Mouse (Mus musculus) urinary bladder, postnatal 4 days (tissue): ENCODE data around the gene Hrg.
"Not testable (repeated sequence)": the region's sequence is repeated elsewhere in the genome, so short reads cannot be mapped to it uniquely, and the experiment has no call there.

Experiments used
- DNase-seq, 2 experiments: peaks; one replicate each; pipeline ENCODE4 v3.0.0; 2021 to 2022; ENCODE audit warnings: low spot score in 2 of 2

Gene Hrg

DNA sequence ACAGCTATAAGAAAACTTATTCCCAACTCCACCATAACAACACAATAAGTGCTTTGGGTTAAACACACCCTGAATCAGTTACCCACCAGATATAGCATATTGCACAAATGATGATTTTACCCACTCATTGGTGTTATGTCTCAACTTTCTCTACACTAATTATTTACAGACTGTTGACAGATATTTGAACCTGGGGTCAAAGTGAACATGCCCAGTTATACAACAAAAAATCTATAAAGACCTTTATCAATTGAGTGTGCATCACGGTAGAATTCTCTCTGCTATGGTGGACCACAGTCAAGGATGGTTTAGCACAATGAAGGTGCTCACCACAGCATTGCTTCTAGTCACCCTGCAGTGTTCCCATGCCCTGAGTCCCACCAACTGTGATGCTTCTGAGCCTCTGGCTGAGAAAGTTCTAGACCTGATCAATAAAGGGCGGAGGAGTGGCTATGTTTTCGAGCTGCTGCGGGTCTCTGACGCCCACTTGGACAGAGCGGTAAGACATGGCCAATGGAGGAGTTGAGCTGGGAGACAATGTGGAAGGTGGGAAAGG lies at the start of gene Hrg:
Gene Hrg (plus strand): TSS at position 233 of the 556 bp plus-strand sequence.
- DNase-seq = no peak

GRCm38 (mm10) chr16:22901326-22901725 lies 49.5 kb upstream of the Hrg start:
- DNase-seq = no peak

DNA sequence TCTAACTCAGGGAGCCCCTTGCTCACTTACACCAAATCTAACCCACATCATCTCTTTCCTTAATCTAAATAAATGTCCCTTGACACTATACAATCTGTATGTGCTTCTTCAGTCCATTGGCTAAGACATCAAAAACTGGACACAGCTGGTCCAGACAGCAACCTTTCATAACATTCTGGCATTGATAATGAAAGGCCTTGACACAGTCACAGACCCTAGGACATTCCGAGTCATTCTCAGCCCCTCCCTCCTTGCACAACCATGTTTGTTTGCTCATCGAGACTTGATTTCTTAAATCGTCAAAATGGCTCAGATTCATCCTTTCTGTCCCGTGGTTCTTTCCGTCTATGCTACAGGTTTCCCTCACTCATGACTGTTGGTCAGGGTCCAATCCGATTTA lies 41.6 kb upstream of the Hrg start:
- no peak for DNase-seq

GRCm38 (mm10) chr16:22911986-22912385 lies 38.9 kb upstream of the Hrg start:
- DNase-seq = no peak

DNA sequence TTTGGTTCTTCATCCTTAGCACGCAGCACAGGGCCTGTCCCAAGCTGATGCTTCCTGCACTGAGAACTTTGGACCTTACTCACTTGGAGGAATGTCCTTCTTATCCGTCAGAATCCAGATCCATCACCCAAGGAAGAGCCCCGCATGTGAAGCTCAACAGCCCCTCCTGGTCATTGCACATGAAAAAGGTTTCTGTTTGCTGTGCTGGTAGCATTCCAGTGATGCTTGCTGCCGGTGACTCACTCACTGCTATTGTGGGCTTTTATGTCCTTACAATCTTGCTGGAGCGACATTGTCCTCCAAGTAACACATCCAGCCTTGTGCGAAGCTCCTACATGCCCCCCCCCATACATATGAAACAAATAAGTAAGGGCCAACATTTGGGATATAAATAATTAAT lies 38.0 kb upstream of the Hrg start:
- DNase-seq = no peak

DNA sequence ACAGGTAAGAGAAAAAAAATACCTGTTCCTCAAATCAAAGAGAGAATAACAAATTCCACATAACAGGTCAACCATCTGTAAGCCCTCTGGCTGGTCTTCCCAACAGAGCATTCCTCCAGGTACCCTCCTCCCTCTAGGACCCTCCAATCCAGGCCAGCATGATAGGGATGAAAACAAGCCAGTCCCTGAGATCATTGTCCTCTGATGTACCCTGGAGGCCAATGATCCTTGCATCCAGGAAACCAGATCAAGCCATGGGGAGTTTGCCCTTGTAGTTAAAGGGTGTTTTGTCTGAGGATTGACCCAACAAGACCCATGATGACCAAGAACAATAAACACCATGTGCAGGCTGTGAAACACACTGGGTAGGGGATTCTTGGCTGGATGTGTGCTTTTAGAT lies 36.6 kb upstream of the Hrg start:
- DNase-seq = no peak

DNA sequence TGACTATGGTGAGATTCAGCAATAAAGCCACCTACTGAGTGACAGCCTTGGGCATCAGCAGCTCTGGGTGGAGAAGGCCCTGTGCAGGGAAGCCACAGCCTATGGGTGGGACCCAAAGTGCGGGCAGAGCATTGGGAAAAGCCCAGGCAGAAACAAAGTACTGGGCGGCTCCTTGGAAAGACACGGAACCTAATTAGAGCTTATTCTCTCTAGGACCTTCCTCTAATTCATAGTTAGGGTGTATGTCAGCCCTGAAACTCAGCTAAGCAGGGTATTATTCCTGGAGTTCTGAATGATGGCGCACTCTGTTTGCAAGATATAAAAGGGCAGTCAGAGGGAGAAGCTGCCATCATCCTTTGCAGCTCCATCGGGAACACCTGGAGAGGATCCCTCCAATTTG lies 32.8 kb upstream of the Hrg start, which contains the start of gene Fetub:
Gene Fetub (plus strand): TSS at position 301 of the 400 bp plus-strand sequence.
- DNase-seq = no peak

GRCm38 (mm10) chr16:22918664-22919312 lies 32.1 kb upstream of the Hrg start:
- DNase-seq = no peak

DNA sequence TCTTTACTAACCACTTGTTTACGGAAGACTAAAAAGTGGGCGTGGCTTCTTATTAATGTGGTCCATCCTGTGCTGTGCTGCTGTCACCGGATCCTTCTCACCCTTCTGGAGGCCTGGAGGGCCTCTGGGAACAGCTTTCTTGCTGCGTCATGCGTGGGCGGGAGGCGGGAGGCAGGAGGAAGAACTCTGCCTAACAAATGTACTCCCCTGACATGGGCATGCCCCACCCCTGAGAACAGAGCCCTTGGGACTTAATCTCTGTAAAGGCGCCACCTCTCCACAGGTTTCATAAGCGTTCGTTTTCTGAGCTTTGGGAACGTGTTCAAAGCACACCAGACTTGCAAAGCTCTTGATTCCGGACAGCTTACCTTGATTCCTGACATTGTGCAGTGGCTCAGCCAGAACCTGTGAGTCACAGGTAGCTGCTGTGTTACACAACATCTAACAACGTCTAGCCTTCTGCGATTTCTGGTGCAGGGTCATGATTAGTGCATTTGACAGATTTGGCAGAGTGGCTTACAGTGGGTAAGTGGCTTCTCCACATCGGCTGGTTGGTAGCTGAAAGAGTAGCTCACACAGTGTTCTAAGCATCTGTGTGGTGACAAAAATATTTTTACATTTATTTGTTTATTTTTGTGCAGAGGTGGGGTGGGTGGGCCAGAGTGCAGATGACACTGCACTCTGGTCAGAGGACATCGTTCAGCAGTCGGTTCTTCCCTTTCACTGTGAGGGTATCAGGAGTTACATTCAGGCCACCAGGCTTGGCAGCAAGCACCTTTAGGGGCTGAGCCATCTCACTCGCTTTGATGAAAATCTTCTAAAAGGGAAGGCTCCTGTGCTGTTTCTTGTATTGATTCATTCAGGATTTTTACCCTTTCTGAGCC lies 30.7 kb upstream of the Hrg start:
- no peak for DNase-seq

DNA sequence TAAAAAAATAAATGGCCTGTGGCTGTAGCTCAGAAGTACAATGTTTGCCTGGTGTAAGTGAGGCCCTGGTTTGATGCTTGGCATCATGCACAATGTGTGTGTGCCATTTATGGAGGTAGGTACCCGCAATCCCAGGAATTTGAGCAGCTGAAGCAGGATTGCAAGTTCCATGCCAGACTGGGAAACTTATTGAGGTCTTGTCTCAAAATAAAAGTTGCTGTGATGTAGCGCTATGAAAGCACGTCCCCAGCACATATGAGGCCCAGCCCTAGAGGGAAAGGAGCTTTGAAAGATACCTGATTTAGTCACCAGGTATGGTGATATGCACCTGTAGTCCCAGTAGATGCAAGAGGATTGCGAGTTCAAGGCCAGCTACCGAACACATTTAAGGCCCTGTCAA lies 29.1 kb upstream of the Hrg start:
- no peak for DNase-seq

GRCm38 (mm10) chr16:22922433-22922832 lies 28.4 kb upstream of the Hrg start:
- no peak for DNase-seq

DNA sequence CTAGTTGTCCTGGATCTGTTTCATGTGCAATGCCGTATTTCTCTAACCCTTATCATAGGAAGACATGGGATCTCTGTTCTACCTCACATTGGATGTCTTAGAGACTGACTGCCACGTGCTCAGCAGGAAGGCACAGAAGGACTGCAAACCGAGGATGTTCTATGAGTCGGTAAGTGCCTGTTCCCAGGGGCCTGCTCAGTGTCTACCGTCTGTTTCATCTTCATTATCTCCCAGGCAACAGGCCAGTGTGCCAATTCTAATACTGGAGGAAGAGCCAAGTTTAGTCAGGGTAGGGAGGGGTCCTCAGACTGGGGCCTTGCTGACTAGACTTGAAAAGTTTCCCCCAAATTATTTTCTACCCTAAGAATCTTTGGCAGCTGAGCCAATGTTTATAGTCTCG lies 21.3 kb upstream of the Hrg start:
- DNase-seq = no peak

GRCm38 (mm10) chr16:22931431-22932200 lies 19.3 kb upstream of the Hrg start:
- DNase-seq = no peak

GRCm38 (mm10) chr16:22937631-22938030 lies 13.2 kb upstream of the Hrg start:
- DNase-seq = no peak

DNA sequence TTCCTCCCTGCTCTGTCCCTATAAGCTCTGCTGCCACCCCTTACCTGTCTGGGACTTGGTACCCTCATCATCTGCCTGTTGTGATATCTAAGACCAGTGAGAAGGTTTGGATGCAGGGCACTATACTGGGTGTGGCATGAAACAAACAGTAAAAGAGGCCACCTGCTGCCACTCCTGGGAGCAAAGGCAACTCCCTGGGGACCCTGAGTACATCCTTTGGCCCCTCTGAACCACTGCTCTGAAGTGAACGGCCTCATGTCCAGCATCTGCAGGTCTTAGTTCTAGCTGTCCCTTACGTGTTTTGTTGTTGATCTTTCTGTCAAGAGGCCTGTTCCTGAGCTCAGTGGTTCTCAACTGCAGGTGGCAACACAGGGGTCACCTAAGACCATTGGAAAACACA lies 12.3 kb upstream of the Hrg start:
- no peak for DNase-seq

- no peak for DNase-seq
Observed at GRCm38 (mm10) chr16:22939120-22939695, 11.7 kb upstream of the Hrg start.

- not testable (repeated sequence) for DNase-seq
Observed at GRCm38 (mm10) chr16:22941825-22942476, 8.9 kb upstream of the Hrg start.

DNA sequence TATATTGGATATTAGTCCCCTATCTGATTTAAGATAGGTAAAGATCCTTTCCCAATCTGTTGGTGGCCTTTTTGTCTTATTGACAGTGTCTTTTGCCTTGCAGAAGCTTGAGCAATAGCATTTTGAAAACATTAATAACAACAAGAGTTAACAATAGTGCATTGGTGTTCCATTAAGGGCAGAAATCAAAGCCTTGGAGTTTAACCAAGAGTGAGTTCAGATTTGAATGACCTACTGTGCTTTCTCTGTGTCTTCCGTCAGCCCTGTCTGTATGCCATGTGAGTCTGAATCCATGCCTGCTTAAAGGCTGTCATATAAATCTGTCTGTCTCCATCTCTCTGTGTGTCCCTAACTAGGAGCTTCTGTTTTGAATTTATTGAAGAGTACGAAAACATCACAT lies 3.5 kb upstream of the Hrg start:
- no peak for DNase-seq

DNA sequence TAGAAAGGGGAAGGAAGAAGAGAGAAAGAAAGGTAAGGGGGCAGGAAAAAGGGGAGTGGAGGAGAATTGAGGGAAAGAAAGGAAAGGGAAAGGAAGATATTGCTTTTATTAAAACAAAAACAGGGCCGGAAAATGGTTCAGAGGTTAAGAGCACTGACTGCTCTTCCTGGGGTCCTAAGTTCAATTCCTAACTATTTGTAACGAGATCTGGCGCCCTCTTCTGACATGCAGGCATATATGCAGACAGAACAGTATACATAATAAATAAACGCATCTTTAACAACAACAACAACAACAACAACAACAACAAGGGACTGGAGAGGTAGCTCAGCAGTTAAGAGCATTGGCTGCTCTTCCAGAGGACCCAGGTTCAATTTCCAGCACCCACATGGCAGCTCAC lies 2.2 kb downstream of the Hrg start:
- DNase-seq = no peak

DNA sequence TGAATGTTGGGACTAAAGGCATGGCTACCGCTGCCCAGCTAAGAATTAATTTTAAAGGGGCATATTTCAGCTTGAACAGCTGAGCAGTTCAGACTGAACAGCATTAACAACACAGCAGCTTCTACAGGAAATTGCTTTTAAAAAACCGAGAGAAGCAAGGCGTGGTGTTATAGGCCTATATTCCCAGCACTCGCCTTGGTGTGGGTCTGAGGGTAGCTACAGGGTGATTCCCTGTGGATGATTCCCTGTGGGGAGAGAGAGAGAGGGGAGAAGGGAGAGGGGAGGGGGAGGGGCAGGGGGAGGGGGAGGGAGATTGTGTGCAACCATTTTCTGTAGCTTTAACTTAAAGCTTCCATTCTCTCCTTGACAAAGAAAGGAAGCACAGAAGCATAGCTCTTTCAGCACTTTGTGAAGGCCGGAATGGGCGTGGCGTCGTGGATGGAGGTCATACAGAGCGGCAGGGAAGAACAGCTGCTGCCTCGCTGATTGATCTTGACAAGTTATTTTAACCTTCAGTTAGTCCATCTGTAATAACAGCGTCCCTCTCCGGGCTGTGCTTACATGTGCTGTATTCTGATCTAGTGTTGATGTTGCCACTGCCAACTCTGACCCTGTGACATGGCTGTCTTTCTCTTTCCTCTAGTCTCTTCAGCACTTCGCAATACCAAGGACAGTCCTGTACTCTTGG lies 4.7 kb downstream of the Hrg start:
- DNase-seq = no peak

DNA sequence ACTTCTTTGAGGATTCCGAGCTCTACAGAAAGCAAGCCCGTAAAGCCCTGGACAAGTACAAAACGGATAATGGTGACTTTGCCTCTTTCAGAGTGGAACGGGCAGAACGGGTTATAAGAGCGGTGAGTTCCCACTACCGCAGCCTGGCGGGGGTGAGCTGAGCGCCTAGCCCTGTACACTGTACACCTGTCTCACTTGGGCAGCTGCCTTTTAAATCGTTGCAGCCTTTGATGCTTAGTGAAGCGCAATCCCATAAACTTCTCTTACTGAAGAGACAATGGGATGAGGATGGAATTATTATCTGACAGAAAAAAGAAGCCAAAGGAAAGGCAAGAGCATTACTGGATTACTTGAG lies 5.2 kb downstream of the Hrg start:
- DNase-seq = no peak
